Mouse (Mus musculus) gastrocnemius, adult 8-10 months (tissue): Measurements from ENCODE around the gene Hist1h3g. TPM values are rescaled to one million over a fixed set of nuclear protein-coding genes. Genes with fewer than 3 reads are reported as not detected.

Experiments used
- DNase-seq, 2 experiments: peaks; one replicate each; pipeline ENCODE4 v3.0.0; 2022; ENCODE audit warnings: low spot score in 2 of 2
- microRNA-seq: library from miRNA; unstranded; fragments of <30 nt; microRNA quantifications from one replicate; pipeline ENCODE4 v1.2.0, GENCODE M21; 2022
- total RNA-seq, 4 experiments: library from RNA; stranded (reverse); gene quantifications; 2 replicates each; pipeline ENCODE4 v1.2.4; 2022

The Hist1h3g gene
- total RNA-seq, 4 experiments from 2014 or later: 0.75 to 2.2 TPM; not detected in 2

GRCm38 (mm10) chr13:23576351-23576881 is 41.2 kb downstream of the Hist1h3g start:
- DNase-seq: no peak

GRCm38 (mm10) chr13:23576906-23577639 is 41.9 kb downstream of the Hist1h3g start:
- DNase-seq: no peak

- DNase-seq: no peak
Observed at GRCm38 (mm10) chr13:23577835-23578234, 42.6 kb downstream of the Hist1h3g start.

GRCm38 (mm10) chr13:23581408-23582218 is 46.4 kb downstream of the Hist1h3g start, which contains the start of gene Hist1h4d:
Hist1h4d (plus strand) TSS chr13:23581598.
- DNase-seq: peak; percentile 88 to 90

GRCm38 (mm10) chr13:23582219-23583056 is 47.2 kb downstream of the Hist1h3g start:
- no peak for DNase-seq

- no peak for DNase-seq
Observed at GRCm38 (mm10) chr13:23583387-23584068, 48.3 kb downstream of the Hist1h3g start.

GRCm38 (mm10) chr13:23584331-23584730 is 49.1 kb downstream of the Hist1h3g start:
- DNase-seq: no peak

- peak; percentile 41 to 59 for DNase-seq
Observed at GRCm38 (mm10) chr13:23585029-23585441, 49.8 kb downstream of the Hist1h3g start.

Small RNA genes lying within 50 kb of the gene (microRNA-seq; reads per million reads assigned to microRNA genes)
- not detected for gene Gm44297
- not detected for gene Gm44359
- gene Gm44394: not detected
- gene n-TStga1: not detected

Other genes starting within 250 kb of the Hist1h3g start
- 10 to 100 TPM in 1 of 4 experiments, 1 to 10 TPM in 3; 7.2 to 11.7 (median 8.3) TPM for gene Zfp322a, start 166.2 kb upstream of the Hist1h3g start, total RNA-seq
- gene Abt1, start 111.6 kb upstream of the Hist1h3g start, total RNA-seq: 1 to 10 TPM; 3.2 to 4.8 (median 4.0) TPM
- gene Btn1a1, start 69.5 kb upstream of the Hist1h3g start, total RNA-seq: not detected
- not detected for gene Btn2a2, start 46.6 kb upstream of the Hist1h3g start, total RNA-seq
- gene Hist1h4h, start 4.4 kb upstream of the Hist1h3g start, total RNA-seq: 100 to 1,000 TPM; 131 to 174 (median 160) TPM
- gene Hist1h2af, start 1.5 kb upstream of the Hist1h3g start, total RNA-seq: 1 to 10 TPM in 1 of 4 experiments, not detected in 3; 1.5 TPM
- gene Hist1h2bh, start 8.0 kb downstream of the Hist1h3g start, total RNA-seq: 1 to 10 TPM in 2 of 4 experiments, under 1 TPM in 2; 0.82 to 1.6 (median 1.2) TPM
- gene Hist1h3f, start 8.6 kb downstream of the Hist1h3g start, total RNA-seq: 1 to 10 TPM; 3.1 to 5.0 (median 4.4) TPM
- 10 to 100 TPM; 14.0 to 20.7 (median 16.1) TPM for gene Hist1h4f, start 16.2 kb downstream of the Hist1h3g start, total RNA-seq
- gene Hist1h1d, start 17.8 kb downstream of the Hist1h3g start, total RNA-seq: 1 to 10 TPM in 3 of 4 experiments, under 1 TPM in 1; 0.87 to 1.3 (median 1.3) TPM
- gene Hist1h3e, start 26.9 kb downstream of the Hist1h3g start, total RNA-seq: 10 to 100 TPM; 14.8 to 21.5 (median 18.9) TPM
- gene Hist1h2ae, start 35.8 kb downstream of the Hist1h3g start, total RNA-seq: 1 to 10 TPM in 2 of 4 experiments, under 1 TPM in 2; 0.54 to 1.1 (median 0.88) TPM
- 1 to 10 TPM; 5.2 to 8.5 (median 7.2) TPM for gene Hist1h2bg, start 36.0 kb downstream of the Hist1h3g start, total RNA-seq
- gene Hist1h2bf, start 38.8 kb downstream of the Hist1h3g start, total RNA-seq: 1 to 10 TPM; 2.0 to 6.7 (median 5.1) TPM
- gene Hist1h2ad, start 39.0 kb downstream of the Hist1h3g start, total RNA-seq: 1 to 10 TPM in 1 of 4 experiments, not detected in 3; 2.2 TPM
- 1 to 10 TPM; 2.5 to 4.0 (median 3.2) TPM for gene Hist1h3d, start 40.3 kb downstream of the Hist1h3g start, total RNA-seq
- 10 to 100 TPM; 37.8 to 57.9 (median 48.1) TPM for gene Hist1h4d, start 46.2 kb downstream of the Hist1h3g start, total RNA-seq
- gene Hist1h2be, start 85.7 kb downstream of the Hist1h3g start, total RNA-seq: 10 to 100 TPM; 12.0 to 16.1 (median 12.9) TPM
- gene Hist1h1e, start 87.1 kb downstream of the Hist1h3g start, total RNA-seq: 10 to 100 TPM; 32.8 to 56.3 (median 49.3) TPM
- gene Hist1h2ac, start 148.5 kb downstream of the Hist1h3g start, total RNA-seq: 1 to 10 TPM in 1 of 4 experiments, under 1 TPM in 3; 0.65 to 1.1 (median 0.86) TPM
- gene Hist1h2bc, start 148.8 kb downstream of the Hist1h3g start, total RNA-seq: 10 to 100 TPM; 59.5 to 67.1 (median 62.0) TPM
- not detected for gene Hist1h1t, start 160.4 kb downstream of the Hist1h3g start, total RNA-seq
- gene Hist1h4c, start 163.0 kb downstream of the Hist1h3g start, total RNA-seq: 10 to 100 TPM; 66.4 to 87.5 (median 79.3) TPM
- 10 to 100 TPM; 23.6 to 29.2 (median 27.1) TPM for gene Hfe, start 175.4 kb downstream of the Hist1h3g start, total RNA-seq
- 100 to 1,000 TPM; 196 to 246 (median 227) TPM for gene Hist1h1c, start 203.4 kb downstream of the Hist1h3g start, total RNA-seq
- not detected for gene Hist1h3c, start 210.2 kb downstream of the Hist1h3g start, total RNA-seq
- 1 to 10 TPM; 1.1 to 1.6 (median 1.4) TPM for gene Hist1h2bb, start 211.3 kb downstream of the Hist1h3g start, total RNA-seq
- 1 to 10 TPM in 2 of 4 experiments, under 1 TPM in 1, not detected in 1; 0.97 to 4.9 (median 3.5) TPM for gene Hist1h2ab, start 215.7 kb downstream of the Hist1h3g start, total RNA-seq
- gene Hist1h3b, start 216.8 kb downstream of the Hist1h3g start, total RNA-seq: 1 to 10 TPM in 2 of 4 experiments, not detected in 2; 2.7 to 2.8 TPM
- 1 to 10 TPM in 2 of 4 experiments, under 1 TPM in 1, not detected in 1; 0.82 to 2.9 (median 1.8) TPM for gene Hist1h4b, start 221.6 kb downstream of the Hist1h3g start, total RNA-seq
- 1 to 10 TPM in 3 of 4 experiments, under 1 TPM in 1; 0.82 to 3.3 (median 1.8) TPM for gene Hist1h4a, start 225.8 kb downstream of the Hist1h3g start, total RNA-seq
- gene Hist1h3a, start 227.0 kb downstream of the Hist1h3g start, total RNA-seq: 1 to 10 TPM; 3.7 to 6.9 (median 4.3) TPM
- 1 to 10 TPM in 1 of 4 experiments, under 1 TPM in 3; 0.46 to 1.1 (median 0.78) TPM for gene Hist1h1a, start 228.2 kb downstream of the Hist1h3g start, total RNA-seq
- not detected for gene Trim38, start 234.5 kb downstream of the Hist1h3g start, total RNA-seq